Mouse (Mus musculus): ENCODE data around the gene Ccdc82.

Ccdc82 gene

DNA sequence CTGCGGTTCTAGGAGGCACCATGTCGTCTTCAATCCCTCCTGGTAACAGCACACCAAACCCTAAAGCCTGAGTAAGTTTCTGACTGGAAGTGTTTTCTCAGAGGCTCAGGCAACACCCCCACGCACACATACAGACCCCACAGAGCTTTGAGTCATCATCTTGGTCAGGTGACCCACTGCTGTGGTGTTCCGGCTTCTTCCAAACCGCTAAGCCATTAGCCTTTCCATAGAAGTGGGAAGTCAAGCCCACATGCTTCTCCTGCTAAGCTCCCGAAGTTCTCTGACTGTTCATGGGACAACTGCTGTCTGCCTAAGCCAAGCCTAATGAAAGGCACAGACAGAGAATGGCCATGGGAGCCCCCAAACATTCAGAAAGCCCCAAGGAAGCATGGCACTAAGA lies 52.4 kb downstream of the Ccdc82 start:
- DNase-seq (ENCODE audit: low read depth) = no peak

- no peak for DNase-seq (ENCODE audit: low read depth)
These were observed 53.3 kb downstream of the Ccdc82 start for GRCm38 (mm10) chr9:13300041-13300441.

GRCm38 (mm10) chr9:13300891-13301782 lies 54.4 kb downstream of the Ccdc82 start:
- no peak for DNase-seq (ENCODE audit: low read depth)

DNA sequence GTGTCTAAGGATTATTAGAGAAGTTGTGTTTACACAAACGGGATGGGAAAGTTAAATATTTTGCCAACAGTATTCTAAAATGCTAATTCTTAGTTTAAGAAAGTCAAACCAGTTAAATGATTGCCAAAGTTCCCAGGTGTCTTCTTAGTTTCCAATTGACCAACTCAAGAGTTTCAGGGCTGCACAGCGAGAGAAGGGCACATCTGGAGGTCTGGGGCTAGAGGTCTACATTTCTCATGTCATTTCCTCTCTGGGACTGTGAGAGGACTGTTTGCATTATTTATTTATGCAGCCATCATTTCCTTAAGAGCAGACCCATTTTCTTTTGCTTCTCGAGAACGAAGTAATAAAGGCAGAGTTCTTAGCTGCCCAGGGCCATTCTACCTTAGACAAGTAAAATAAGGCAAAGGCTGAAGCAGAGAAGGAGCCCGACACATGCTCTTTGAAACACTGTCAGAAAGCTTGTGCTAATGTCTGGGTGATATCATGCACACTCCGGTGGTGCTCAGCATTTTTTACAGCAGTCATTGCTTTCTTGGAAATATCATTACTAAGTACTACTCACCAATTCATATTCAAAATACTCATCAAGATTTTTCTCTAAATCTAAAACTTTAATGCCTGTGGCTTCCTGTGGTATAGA lies 55.5 kb downstream of the Ccdc82 start:
- DNase-seq (ENCODE audit: low read depth) = no peak

- no peak for DNase-seq (ENCODE audit: low read depth)
These were observed 56.5 kb downstream of the Ccdc82 start for GRCm38 (mm10) chr9:13303099-13303771.

- no peak for DNase-seq (ENCODE audit: low read depth)
These were observed 57.2 kb downstream of the Ccdc82 start for GRCm38 (mm10) chr9:13303976-13304375.

- DNase-seq (ENCODE audit: low read depth) = no peak
These were observed 59.7 kb downstream of the Ccdc82 start for GRCm38 (mm10) chr9:13306471-13306870.

DNA sequence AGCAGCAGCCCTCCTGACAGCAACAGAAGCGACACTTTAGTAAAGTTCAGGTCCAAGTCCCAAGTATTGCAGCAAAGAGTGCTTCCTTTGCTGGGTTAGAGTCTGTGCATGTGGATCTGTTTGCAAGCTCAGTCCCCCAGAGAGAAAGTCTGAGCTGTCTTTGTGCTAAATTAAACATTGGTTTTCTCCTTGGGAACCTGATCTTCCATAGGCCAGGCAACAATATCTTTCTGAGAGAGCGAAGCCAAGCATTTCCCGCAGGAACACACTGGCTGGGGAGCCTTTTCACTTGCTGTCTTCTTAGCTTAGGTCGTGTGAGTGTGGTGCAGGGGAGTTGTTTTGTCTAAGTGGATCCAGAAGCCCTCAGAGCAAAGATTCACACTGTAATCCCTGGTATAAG lies 60.5 kb downstream of the Ccdc82 start:
- no peak for DNase-seq (ENCODE audit: low read depth)

DNA sequence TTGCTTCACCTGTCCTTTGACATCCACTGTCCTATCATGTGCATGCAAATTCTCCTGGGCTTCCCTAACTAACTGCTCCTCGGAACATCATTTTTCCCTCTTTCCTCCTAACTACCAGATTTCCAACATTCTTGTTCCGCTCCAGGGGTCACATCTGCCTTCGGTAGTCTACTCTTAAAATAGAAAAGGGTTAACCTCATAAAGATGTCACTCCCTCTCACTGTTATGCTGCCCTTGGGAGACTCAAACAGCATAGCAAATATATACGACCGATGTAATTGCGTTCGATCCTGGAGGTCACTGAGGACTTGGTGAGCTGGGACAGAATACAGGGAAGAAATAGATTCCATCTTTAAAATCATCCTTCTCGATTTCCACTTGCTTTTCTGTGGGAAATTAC lies 62.0 kb downstream of the Ccdc82 start:
- DNase-seq (ENCODE audit: low read depth) = no peak

GRCm38 (mm10) chr9:13309807-13310206 lies 63.1 kb downstream of the Ccdc82 start:
- no peak for DNase-seq (ENCODE audit: low read depth)

DNA sequence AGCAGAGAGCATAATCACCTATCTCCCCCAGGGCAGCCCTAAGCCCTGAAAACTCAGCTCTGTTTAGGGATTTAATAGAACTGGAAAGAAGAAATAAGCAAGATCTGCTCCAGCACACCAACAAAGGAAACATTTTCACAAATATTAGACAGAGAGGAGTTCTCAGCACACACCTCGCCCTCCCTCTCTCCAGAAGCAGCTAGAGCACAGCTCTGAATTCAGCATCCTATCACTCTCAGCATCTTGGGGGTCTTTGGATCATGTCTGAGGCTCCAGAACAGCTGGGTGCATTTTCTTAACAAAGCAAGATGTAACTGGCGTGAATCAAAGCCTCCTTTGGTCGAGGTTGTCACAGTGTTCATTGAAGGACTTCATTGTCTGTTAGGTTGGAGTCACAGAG lies 63.5 kb downstream of the Ccdc82 start:
- DNase-seq (ENCODE audit: low read depth) = no peak

DNA sequence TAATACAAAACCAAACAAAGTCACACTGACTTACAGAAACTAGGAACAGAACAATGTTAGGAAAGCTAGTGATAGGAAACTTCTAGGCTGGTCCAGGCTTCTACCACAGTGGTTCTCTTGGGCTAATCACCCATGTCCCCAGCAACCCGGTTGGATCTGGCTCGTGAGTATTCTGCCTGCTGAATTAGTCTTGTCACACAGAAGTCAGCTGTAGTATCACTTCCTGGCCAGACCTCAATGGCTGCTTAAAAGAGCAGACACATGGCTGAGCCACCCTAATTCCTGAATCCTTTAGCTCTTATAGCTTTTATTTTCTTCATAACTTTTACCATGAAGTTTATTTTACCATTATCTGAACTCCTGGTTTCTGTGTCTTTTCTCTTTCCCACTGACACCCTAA lies 64.3 kb downstream of the Ccdc82 start:
- no peak for DNase-seq (ENCODE audit: low read depth)

GRCm38 (mm10) chr9:13313923-13314322 lies 67.2 kb downstream of the Ccdc82 start:
- DNase-seq (ENCODE audit: low read depth) = no peak

- DNase-seq (ENCODE audit: low read depth) = no peak
These were observed 67.8 kb downstream of the Ccdc82 start for GRCm38 (mm10) chr9:13314577-13315004.

GRCm38 (mm10) chr9:13315393-13315792 lies 68.6 kb downstream of the Ccdc82 start:
- DNase-seq (ENCODE audit: low read depth) = no peak

DNA sequence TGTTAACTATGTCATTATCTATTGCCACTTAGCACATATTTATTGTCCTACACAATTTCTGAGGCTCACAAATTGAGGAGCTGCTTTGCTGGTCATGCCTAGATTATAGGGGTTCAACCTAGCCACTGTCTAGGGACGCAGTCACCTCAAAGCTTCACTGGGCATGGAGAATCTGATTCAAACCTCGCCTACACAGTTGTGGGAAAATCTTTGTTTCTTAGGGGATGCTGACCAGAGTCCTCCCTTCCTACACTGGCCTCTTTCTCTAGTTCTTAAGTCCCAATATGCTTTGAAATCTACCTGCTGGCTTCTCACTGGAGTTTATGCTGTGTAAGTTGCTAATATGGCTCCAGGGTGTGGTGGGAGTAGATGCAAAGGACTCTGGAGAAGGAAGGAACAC lies 72.8 kb downstream of the Ccdc82 start:
- no peak for DNase-seq (ENCODE audit: low read depth)

GRCm38 (mm10) chr9:13320800-13321364 lies 74.1 kb downstream of the Ccdc82 start:
- no peak for DNase-seq (ENCODE audit: low read depth)

- no peak for DNase-seq (ENCODE audit: low read depth)
These were observed 76.3 kb downstream of the Ccdc82 start for GRCm38 (mm10) chr9:13323074-13323473.

DNA sequence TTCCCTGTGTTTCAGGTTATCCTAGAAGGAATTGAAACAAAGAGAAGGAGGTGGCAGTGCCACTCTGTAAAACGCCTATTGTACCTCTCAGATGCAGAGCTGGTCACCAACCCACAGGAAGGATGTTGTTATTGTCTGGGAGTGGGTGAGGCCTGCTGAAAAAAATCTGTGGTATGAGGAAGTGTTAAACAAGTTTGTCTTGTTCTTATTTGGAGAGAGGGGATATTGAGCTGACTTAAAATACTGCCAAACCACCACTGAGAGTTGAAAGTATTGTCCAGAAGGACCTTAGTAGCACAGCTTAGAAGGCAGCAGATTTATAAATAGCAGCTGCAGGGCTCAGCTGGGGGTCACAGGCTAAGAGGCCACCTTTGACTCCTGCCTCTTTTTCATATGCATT lies 76.9 kb downstream of the Ccdc82 start:
- DNase-seq (ENCODE audit: low read depth) = no peak
